Mouse (Mus musculus): Measurements from ENCODE around the gene Spef2.
"Not testable (repeated sequence)": the region's sequence is repeated elsewhere in the genome, so short reads cannot be mapped to it uniquely, and the experiment has no call there.

The Spef2 gene

DNA sequence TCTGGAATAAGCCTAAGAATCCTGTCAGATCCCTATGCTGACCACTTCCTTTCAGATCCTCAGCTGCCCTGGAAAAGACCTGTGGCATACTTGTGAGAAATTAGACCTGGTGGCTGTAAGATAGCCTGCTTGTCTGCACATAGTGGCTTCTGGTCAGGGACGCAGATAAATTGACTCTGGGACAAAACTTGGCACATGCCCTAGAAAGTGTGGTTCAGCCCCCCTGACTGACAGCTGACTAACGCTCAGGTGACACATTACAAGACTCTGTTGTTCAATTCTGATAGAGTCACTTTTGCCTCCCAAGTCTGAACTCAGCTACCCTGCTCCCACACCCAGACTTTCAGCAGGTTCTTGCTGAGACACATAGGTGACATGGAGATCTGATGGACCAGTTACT, 83.7 kb downstream of the Spef2 start:
- not testable (repeated sequence) for DNase-seq

DNA sequence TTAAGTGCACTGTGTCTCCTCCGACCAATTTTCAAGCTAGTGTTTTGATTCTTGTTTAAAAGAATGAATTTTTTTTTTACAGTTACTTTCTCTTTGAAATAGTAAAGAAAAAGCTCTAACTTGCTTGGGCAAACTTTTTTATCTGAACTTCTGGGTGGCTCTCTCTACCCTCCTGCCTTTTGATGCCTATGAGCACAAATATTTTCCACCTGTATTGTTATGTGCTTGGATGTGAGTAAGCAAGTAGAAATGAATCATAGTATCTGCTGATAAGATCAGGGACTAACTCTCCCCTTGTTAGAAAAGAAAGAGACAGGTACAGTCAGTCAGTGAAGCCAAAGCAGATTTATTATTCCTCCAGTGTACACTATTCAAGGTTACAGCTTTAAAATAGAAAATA, 87.5 kb downstream of the Spef2 start:
- no peak for DNase-seq

DNA sequence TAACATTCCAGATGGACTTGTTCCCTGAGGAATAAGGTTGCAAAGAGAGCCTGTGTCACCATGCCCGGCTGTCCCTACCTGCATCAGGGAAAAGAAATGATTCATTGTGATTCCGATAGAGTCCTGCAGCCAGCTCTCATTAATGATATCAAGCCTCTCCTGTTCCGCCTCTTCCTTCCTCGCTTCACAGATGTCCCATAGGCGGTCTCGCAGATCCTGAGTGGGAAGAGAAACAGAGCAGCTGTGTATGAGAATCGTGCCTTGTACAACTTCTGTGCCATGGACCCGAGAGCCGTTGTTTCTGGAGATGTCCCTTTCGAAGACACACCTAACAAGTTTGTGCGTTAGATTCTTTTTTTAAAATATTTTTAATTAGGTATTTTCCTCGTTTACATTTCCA, 114.2 kb downstream of the Spef2 start:
- no peak for DNase-seq

DNA sequence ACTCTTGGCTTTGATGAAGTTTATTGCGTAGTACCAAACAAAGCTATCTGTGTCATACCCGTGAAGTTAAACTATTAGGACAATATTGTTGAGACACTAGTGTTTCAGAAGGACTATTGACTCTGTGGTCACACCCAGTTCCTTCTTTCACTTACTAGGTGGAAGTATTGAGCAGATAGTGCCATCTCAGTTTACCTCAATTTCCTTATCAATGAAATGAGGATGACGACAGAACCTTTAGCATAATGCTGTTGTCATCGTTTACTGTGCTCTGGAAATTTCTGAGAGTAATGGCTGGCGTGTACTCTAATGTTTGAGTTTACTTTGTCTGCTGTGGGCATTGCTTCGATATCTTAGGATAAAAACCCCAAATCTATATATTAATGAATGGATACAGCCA, 117.0 kb downstream of the Spef2 start:
- no peak for DNase-seq

GRCm38 (mm10) chr15:9629660-9630059, 119.0 kb downstream of the Spef2 start:
- DNase-seq: no peak

- DNase-seq: no peak
Observed at GRCm38 (mm10) chr15:9624619-9625018, 124.0 kb downstream of the Spef2 start.

DNA sequence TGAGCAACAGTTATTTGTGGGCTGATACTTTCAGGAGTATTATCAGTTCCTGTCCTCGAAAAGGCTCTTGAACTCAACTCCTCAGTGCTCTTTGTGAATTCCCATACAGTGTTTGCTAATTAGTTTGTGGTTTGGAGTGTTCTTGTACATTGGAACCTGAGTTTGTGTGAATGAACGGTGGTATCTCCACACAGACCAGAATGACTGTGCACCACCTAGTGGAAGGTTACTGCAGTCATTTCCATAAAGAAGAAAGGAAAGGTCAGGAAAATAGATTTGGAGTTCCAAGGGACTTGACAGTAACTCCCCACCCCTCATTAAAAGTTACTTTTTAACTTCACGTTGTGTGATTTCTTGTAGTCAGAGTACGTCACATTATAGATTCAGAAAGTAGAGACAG, 140.5 kb downstream of the Spef2 start:
- DNase-seq: peak; percentile 25

- no peak for DNase-seq
Observed at GRCm38 (mm10) chr15:9600088-9600455, 148.6 kb downstream of the Spef2 start.

- DNase-seq: no peak
Observed at GRCm38 (mm10) chr15:9599382-9600087, 149.1 kb downstream of the Spef2 start.

DNA sequence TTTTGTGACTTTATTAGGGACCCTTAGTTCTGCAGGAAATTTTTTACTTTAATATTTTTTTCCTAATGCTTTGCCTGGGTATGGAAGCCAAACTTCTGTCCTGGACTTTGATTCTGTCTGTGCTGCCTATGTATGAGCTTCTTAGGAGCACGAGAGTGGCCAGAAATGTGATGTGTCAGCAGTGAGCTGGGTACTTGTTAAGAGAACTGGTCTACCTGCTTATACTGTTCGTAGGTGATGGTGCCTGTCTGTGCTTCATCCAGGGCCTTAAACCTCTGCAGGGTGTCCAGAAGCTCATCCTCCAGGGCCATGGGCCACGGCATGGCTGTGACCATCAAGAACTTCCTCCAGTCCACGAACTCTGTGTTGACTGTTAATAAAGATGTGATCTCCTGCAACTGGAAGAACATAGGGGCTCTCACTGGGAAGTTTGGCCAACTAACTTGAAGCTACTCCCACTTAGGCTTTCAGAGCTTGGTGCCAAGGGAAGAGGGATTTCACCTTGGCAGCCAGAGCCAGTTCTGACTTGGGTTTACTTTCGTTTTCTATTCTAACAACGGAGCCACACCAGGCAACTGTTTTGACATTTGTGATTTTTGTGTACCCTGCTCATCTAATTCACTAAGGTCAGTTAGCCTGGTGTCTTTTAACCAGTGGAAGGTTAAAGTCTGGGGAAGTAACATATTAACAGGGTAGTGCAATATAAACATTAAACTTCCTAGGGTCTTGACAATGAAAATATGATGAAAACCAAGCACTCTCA, 152.2 kb downstream of the Spef2 start:
- peak; percentile 10 for DNase-seq

DNA sequence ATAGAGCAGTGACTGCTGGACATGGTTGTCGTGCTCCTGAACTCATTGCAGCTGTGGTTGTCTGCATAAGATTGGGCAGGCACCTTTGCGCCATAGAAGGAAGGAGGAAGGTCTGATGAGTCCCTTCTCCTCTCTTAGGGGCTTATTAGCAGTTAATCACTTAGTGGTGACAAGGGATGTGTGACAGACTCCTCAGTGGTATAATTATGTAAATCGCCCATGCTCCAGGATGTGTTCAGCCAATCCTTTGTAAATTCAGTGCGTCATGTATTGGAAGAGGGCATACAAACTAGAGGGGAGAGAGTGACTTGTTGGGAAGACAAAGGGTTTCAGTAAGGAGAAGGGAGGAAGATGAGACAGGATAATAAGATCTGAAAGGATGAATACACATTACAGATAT, 158.7 kb downstream of the Spef2 start:
- DNase-seq: no peak

DNA sequence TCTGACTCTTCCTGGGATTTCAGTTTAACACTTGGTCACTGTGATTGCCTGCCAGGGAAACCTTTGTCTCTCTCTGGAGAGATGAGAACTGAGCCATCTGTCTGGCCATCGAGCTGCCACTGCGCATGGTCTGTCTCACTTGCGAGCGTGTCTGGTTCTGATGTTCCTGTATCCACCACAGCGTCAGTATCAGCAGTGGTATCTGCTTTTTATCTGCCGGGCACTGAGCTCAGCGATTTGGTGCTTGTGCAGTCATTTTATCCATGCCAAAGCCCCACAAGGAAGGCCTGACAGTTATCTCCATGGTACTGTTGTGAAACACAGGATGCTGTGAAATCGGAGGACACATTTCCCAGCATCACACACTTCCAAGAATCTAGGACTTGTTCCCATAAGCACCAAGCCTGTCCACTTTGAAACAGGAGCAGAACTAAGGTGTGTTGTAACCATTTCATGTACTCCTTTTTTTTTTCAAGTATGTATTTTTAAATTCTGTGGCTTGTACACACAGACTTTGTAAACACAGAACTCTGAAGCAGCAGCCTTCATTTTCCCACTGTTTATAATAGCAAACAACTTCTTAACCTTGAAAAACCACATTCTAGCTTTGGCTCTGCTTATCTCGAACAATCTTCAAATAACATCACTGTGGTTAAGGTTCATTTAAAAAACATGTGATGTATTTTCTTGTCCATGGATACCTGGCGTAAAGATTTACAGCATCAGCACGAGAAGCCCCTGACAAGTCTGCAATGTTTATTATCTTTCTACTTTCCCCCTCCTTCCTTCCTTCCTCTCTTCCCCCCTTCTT, 168.0 kb downstream of the Spef2 start:
- DNase-seq: no peak

DNA sequence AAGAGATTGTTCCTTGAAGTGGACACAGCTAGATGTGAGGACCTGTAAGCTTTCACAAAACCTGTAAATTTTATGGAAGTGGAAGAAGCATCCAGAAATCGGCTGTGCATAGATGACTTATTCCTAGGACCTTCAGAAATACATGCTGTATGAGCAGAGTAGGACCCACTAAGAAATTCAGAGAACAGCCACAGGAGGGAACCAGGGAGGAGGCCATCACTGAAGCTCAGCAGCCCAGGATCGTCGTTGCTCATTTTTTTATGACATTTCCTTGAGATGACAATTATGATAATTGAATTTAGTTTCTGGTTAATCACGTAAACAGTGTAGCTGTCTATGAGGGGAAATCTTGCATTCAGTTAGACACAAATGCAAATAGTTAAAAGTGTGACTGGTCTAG, 171.4 kb downstream of the Spef2 start:
- DNase-seq: no peak

GRCm38 (mm10) chr15:9574796-9575195, 173.9 kb downstream of the Spef2 start:
- peak; percentile 13 for DNase-seq

- DNase-seq: no peak
Observed at GRCm38 (mm10) chr15:9573361-9573760, 175.3 kb downstream of the Spef2 start.

DNA sequence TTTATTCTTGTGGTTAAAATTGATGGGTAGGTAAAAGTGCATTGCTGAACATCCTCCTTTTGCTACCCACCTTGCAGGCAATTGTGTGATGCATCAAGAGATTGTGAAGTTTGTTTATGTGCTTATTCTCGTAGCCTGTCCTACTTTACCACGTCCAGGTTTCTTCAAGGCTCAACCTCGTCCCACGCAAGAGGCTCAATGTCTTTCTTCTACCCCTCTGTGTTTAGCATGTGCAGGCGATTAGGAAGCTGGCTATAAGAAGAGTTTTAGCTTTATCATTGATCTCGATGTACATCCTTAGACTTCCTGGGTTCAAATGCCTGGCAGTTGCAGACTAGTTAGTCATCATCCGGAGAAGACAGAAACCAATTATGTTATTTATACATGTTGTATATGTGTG, 176.0 kb downstream of the Spef2 start:
- no peak for DNase-seq

DNA sequence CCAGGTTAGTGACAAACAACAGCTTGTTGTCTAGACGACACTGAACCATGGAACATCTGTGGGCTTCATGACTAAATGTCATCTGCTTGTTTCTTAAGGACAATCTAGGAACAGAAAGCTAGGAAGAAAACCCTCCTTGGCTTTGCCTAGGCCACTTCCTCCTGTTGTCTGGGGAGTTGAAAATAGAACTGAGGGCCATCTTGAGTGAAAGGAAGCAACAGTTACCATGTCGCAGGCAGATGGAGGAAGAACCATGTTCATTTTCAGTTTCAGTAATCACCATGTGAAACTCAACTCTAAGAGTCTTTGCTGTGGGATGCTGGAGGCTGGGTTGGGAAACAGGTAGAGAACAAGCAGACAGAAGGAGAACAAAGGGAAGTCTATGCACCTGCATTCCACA, 176.8 kb downstream of the Spef2 start:
- DNase-seq: no peak

- DNase-seq: no peak
Observed at GRCm38 (mm10) chr15:9567316-9567715, 181.4 kb downstream of the Spef2 start.

DNA sequence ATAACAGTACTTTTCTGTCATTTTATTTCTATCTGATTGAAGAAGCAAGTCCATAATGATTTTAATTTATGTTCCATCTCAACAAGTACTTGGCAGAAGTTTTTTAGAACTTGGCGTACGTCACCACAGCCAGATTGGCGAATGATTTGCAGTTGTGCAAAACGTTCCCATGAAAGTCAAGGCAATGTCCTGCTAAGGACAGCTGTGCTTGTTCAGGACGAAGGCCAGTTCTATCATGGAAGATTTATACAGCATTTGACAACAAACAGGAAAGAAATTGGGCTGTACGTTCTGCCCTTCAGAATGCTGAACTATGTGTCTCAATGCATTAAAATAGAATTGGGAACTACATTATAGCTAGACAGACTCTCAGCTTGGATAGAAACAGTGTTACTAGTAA, 183.3 kb downstream of the Spef2 start:
- no peak for DNase-seq

- DNase-seq: no peak
Observed at GRCm38 (mm10) chr15:9564156-9564555, 184.5 kb downstream of the Spef2 start.

DNA sequence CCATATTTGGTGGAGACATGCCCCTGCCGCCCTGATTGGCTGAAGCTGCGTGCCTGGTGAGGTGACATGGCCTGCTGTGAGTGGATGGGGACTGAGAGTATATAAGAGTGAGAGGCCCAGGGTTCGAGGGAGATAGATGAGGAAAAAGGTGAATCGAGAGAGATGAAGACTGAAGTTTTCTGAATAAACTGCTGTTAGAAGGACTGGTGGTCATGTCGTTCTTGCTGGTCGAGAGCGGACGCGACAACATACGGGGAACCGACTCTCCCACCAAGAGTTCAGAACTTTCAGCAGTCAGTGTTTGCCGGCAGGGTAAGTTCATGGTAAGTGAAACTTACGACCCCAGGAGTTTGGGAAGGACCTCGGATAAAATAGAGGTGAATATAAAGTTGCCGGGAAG, 191.4 kb downstream of the Spef2 start:
- DNase-seq: not testable (repeated sequence)

DNA sequence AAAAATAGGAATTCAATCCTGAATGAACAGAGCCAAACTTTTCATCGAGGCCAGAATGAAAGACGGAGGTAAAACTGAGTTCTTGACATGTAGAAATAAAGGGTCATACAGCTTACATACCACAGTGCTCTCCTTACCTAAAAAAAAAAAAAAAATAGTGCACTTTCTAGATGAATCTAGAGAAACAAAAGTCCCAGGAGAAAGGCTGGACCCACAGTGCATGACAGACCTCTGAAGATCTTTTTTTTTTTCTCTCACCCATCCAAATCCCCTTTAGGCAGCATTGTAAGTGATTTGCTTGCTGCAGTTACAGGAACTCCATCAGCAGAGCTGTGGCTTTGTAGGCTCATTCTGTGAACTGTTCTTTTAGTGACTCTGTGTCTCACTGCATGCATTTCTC, 199.7 kb downstream of the Spef2 start:
- no peak for DNase-seq

GRCm38 (mm10) chr15:9535200-9535599, 213.5 kb downstream of the Spef2 start:
- DNase-seq: no peak
